Mouse (Mus musculus) CH12.LX (cell line): Measurements from ENCODE around the gene Rabgap1l. TPM values are rescaled to one million over a fixed set of nuclear protein-coding genes. Genes with fewer than 3 reads are reported as not detected.
A peak's percentile ranks its signal among the peaks of the same experiment; 100 is the strongest.

Experiments
- DNase-seq: peaks from one replicate; pipeline ENCODE4 v3.0.0-alpha.2; 2013; ENCODE audit errors: extremely low read depth
- H3K27ac ChIP-seq: 2 replicates; pipeline ENCODE4 v1.5.1; 2012; ENCODE audit warnings: low read depth, mild to moderate bottlenecking, control low read depth, moderate library complexity; ENCODE audit not compliant: insufficient read depth
- H3K27me3 ChIP-seq: replicated peaks from 2 replicates; pipeline ENCODE3; 2012; ENCODE audit warnings: inconsistent platforms
- H3K36me3 ChIP-seq, 2 experiments: replicated peaks in 1 of 2; 2 replicates each; pipeline versions ENCODE3 to v1.6.1; 2012; ENCODE audit warnings: inconsistent platforms in 1 of 2, low read length in 1 of 2, mild to moderate bottlenecking in 1 of 2, mixed read lengths in 1 of 2, moderate library complexity in 1 of 2; ENCODE audit not compliant: control insufficient read depth in 1 of 2, insufficient read depth in 1 of 2
- H3K4me1 ChIP-seq, 2 experiments: 2 replicates each; pipeline ENCODE4 v1.6.1; 2012; ENCODE audit warnings: inconsistent platforms in 1 of 2, moderate library complexity in 1 of 2; ENCODE audit not compliant: insufficient read depth in 2 of 2, control insufficient read depth in 1 of 2
- H3K4me2 ChIP-seq: 2 replicates; pipeline ENCODE4 v1.6.1; 2012; ENCODE audit warnings: low read depth, mild to moderate bottlenecking, control low read depth; ENCODE audit not compliant: poor library complexity, insufficient read depth, severe bottlenecking
- H3K4me3 ChIP-seq, 3 experiments: fragments of 150-350 bp in 1 of 3; sonication (generic) in 1 of 3; replicated peaks in 1 of 3; 2 replicates each; pipeline versions ENCODE3 to v1.5.1; 2011 to 2012; ENCODE audit warnings: low read depth in 2 of 3, low read length in 2 of 3, mild to moderate bottlenecking in 2 of 3, moderate library complexity in 2 of 3, control low read depth in 1 of 3, improper control_type of control experiment in 1 of 3, inconsistent platforms in 1 of 3, mixed read lengths in 1 of 3; ENCODE audit not compliant: poor library complexity in 1 of 3
- H3K79me2 ChIP-seq: replicated peaks from 2 replicates; pipeline ENCODE4 v1.6.1; 2012; ENCODE audit warnings: mild to moderate bottlenecking, moderate library complexity; ENCODE audit not compliant: control insufficient read depth, poor library complexity, insufficient read depth, severe bottlenecking; ENCODE audit errors: extremely low read depth
- H3K9ac ChIP-seq: 2 replicates; pipeline ENCODE4 v1.6.1; 2012; ENCODE audit warnings: low read depth, mild to moderate bottlenecking, control low read depth, moderate library complexity; ENCODE audit not compliant: insufficient read depth
- H3K9me3 ChIP-seq: replicated peaks from 2 replicates; pipeline ENCODE3; 2012; ENCODE audit warnings: low read length, inconsistent platforms, mixed read lengths
- BHLHE40 ChIP-seq: IDR thresholded peaks from 2 replicates; pipeline ENCODE4 v1.6.1; 2011; ENCODE audit warnings: mild to moderate bottlenecking, low read depth, low read length, improper control_type of control experiment
- CHD1 ChIP-seq: IDR thresholded peaks from 2 replicates; pipeline ENCODE4 v1.6.1; 2012; ENCODE audit warnings: low read depth, low read length, improper control_type of control experiment, inconsistent platforms
- CHD2 ChIP-seq: IDR thresholded peaks from 2 replicates; pipeline ENCODE4 v1.6.1; 2011; ENCODE audit warnings: low read length, improper control_type of control experiment
- CTCF ChIP-seq, 2 experiments: IDR thresholded peaks in 1 of 2; conservative IDR thresholded peaks in 1 of 2; 2 replicates each; pipeline ENCODE4 v1.5.1; 2011 to 2012; ENCODE audit warnings: low read depth in 2 of 2, low read length in 2 of 2, improper control_type of control experiment in 1 of 2, inconsistent platforms in 1 of 2, mild to moderate bottlenecking in 1 of 2, moderate library complexity in 1 of 2
- ETS1 ChIP-seq: conservative IDR thresholded peaks from 2 replicates; pipeline ENCODE4 v1.6.1; 2012; ENCODE audit warnings: low read depth, mild to moderate bottlenecking, inconsistent platforms, low read length, improper control_type of control experiment, moderate library complexity
- GABPA ChIP-seq: IDR thresholded peaks from 2 replicates; pipeline ENCODE4 v1.6.1; 2012; ENCODE audit warnings: low read depth, low read length, improper control_type of control experiment, inconsistent platforms; ENCODE audit not compliant: insufficient replicate concordance
- HCFC1 ChIP-seq: IDR thresholded peaks from 2 replicates; pipeline ENCODE4 v1.6.1; 2012; ENCODE audit warnings: low read depth, mild to moderate bottlenecking, inconsistent platforms, low read length, improper control_type of control experiment
- IRF4 ChIP-seq: IDR thresholded peaks from 2 replicates; pipeline ENCODE4 v1.6.1; 2014; ENCODE audit warnings: low read depth, mild to moderate bottlenecking, inconsistent platforms, low read length, improper control_type of control experiment
- MEF2A ChIP-seq: IDR thresholded peaks from 2 replicates; pipeline ENCODE4 v1.6.1; 2014; ENCODE audit warnings: low read depth, mild to moderate bottlenecking, inconsistent platforms, low read length, improper control_type of control experiment, borderline replicate concordance
- NELFE ChIP-seq: IDR thresholded peaks from 2 replicates; pipeline ENCODE4 v1.6.1; 2011; ENCODE audit warnings: low read depth, low read length, improper control_type of control experiment
- NRF1 ChIP-seq: IDR thresholded peaks from 2 replicates; pipeline ENCODE4 v1.6.1; 2014; ENCODE audit warnings: low read depth, mild to moderate bottlenecking, inconsistent platforms, low read length, improper control_type of control experiment, moderate library complexity
- RCOR1 ChIP-seq: conservative IDR thresholded peaks from 2 replicates; pipeline ENCODE4 v1.6.1; 2012; ENCODE audit warnings: low read depth, mild to moderate bottlenecking, inconsistent platforms, low read length, improper control_type of control experiment
- SIN3A ChIP-seq: IDR thresholded peaks from 2 replicates; pipeline ENCODE4 v1.6.1; 2012; ENCODE audit warnings: low read length, improper control_type of control experiment, inconsistent platforms
- SMC3 ChIP-seq: IDR thresholded peaks from 2 replicates; pipeline ENCODE4 v1.6.1; 2011; ENCODE audit warnings: low read depth, low read length, improper control_type of control experiment
- TBP ChIP-seq: conservative IDR thresholded peaks from 2 replicates; pipeline ENCODE4 v1.6.1; 2011; ENCODE audit warnings: low read depth, low read length, improper control_type of control experiment
- UBTF ChIP-seq: IDR thresholded peaks from 2 replicates; pipeline ENCODE4 v1.6.1; 2012; ENCODE audit warnings: low read depth, mild to moderate bottlenecking, inconsistent platforms, low read length, improper control_type of control experiment, moderate library complexity
- USF1 ChIP-seq: IDR thresholded peaks from 2 replicates; pipeline ENCODE4 v1.6.1; 2014; ENCODE audit warnings: low read depth, mild to moderate bottlenecking, inconsistent platforms, low read length, improper control_type of control experiment
- USF2 ChIP-seq: conservative IDR thresholded peaks from 2 replicates; pipeline ENCODE4 v1.6.1; 2011; ENCODE audit warnings: low read depth, low read length, improper control_type of control experiment
- ZC3H11A ChIP-seq: IDR thresholded peaks from 2 replicates; pipeline ENCODE4 v1.6.1; 2012; ENCODE audit warnings: low read depth, mild to moderate bottlenecking, inconsistent platforms, low read length, improper control_type of control experiment
- ZMIZ1 ChIP-seq: IDR thresholded peaks from 2 replicates; pipeline ENCODE4 v1.6.1; 2012; ENCODE audit warnings: low read depth, mild to moderate bottlenecking, inconsistent platforms, low read length, improper control_type of control experiment
- dilution Hi-C: fragments of 300-500 bp; cut with MboI; formaldehyde crosslinking; loops from 2 replicates; pipeline ENCODE4 v1.14.3; 2020; ENCODE audit warnings: low sequenced_read_pairs; ENCODE audit not compliant: extremely low pct_unique_long_range_greater_than_20kb, extremely low pct_ligation_motif_present
- in situ Hi-C: fragments of 300-500 bp; cut with MboI; formaldehyde crosslinking; loops from 3 replicates; pipeline ENCODE4 v1.14.3; 2019; ENCODE audit warnings: low sequenced_read_pairs, low pct_ligation_motif_present, low pct_unique_long_range_greater_than_20kb, mixed read lengths
- polyA plus RNA-seq: library from polyadenylated mRNA; unstranded; fragments of >175 nt; gene quantifications from 2 replicates; pipeline ENCODE4 v1.2.1, GENCODE M21; 2012; ENCODE audit warnings: low read depth; ENCODE audit not compliant: insufficient read length
- total RNA-seq, 2 experiments: library from RNA; depleted of rRNA; stranded (reverse); fragments of 300-350 nt in 1 of 2; fragments of >200 nt in 1 of 2; gene quantifications; 2 replicates each; pipeline ENCODE4 v1.2.3; 2012 to 2014

Rabgap1l gene
- total and polyA plus RNA-seq, 3 experiments, result 84.0 to 109 (median 85.6) TPM

DNA sequence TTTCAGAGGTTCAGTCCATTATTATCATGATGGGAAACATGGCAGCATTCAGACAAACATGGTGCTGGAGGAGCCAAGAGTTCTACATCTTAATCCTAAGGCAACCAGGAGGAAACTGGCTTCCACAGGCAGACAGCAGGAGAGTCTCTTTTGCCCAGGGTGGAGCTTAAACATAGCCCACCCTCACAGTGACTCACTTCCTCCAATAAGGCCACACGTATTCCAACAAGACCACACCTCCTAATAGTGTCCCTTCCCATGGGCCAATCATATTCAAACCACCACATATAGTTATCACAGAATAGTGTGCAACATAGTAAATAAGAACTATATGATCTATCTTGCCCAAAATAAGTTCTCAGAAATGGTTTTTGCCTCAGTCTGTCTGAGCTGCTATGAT, 41.4 kb upstream of the Rabgap1l start:
- DNase-seq, result no peak
- dilution Hi-C loops, result no loop called here
- no peak for TF ChIP-seq USF1

DNA sequence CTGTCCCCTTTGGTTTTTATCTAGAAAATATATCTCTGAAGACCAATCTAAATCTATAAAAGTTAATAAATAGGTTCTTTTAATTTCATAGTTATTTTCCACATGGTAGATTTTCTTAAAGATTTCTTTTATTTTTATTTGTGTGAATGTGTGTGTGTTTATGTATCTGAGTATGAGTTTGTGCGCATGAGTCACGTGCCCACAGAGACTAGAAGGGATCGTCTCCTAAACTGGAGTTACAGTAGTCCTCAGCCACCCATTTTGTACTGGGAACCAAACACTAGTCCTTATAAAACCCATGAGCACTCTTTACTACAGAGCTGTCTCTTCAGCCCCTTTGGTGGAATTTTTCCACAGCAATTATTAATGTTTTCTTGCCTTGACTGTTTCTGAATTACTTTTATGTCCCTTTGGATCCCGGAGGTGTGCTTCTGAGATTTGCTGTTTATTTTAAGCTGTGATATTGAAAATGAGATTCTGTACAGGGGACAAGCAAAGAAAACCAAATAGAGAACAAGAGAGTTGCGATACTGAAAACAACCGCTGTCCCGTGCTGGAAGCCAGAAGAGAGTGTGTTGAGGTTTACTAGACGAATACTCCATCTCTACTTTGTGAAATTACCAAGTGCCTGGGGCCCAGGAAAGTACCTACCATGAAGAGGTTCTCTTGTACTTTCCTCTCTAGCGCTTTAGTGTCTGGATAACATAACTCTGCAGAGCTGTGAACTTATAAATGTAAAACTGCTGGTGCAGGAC, 39.4 kb upstream of the Rabgap1l start:
- TF ChIP-seq NRF1, result no peak
- 0 out of 2 replicates have a peak, but pooled peaks have one; percentile 23 for TF ChIP-seq IRF4
- TF ChIP-seq ZC3H11A, result no peak
- peak; percentile 64 for TF ChIP-seq USF2
- TF ChIP-seq SMC3, result no peak
- TF ChIP-seq NELFE, result no peak
- no peak for TF ChIP-seq GABPA
- TF ChIP-seq CHD1, result no peak
- no peak for TF ChIP-seq MEF2A
- no peak for TF ChIP-seq TBP
- no peak for TF ChIP-seq SIN3A
- no peak for TF ChIP-seq UBTF
- 0 out of 2 replicates have a peak, but pooled peaks have one; percentile 28 for TF ChIP-seq ETS1
- no peak for TF ChIP-seq ZMIZ1
- TF ChIP-seq USF1, result peak; percentile 65
- peak; percentile 91 for TF ChIP-seq BHLHE40
- TF ChIP-seq CHD2, result no peak
- no peak for TF ChIP-seq RCOR1
- TF ChIP-seq HCFC1, result no peak; the same call in 1 of the 2 replicates
- TF ChIP-seq CTCF (conservative IDR thresholded peaks at IDR 0.05 in 1 of 2, IDR thresholded peaks at IDR 0.05 in 1 of 2; ENCODE audit: low read depth in 2 of 2, low read length in 2 of 2), result 0 out of 4 replicates have a peak, but pooled peaks of 1 of the 2 experiments have one; percentile 4
- H3K9ac ChIP-seq, result peak overlapping the region; percentile 47
- H3K4me2 ChIP-seq, result peak overlapping the region; percentile 39
- no peaks in the 10 kb centered on the region for H3K36me3 ChIP-seq
- H3K9me3 ChIP-seq, result no peaks in the 10 kb centered on the region
- no peaks in the 10 kb centered on the region for H3K79me2 ChIP-seq
- DNase-seq, result peak; percentile 43
- in situ Hi-C loops, result loop anchor here (5.0 kb wide), 1 partner anchor 35 kb away; no protein-coding TSS in a partner anchor
- H3K4me3 ChIP-seq, result peak overlapping the region in 1 of 3 experiments; percentile 32
- H3K4me1 ChIP-seq, result peaks cover 0 to 40% of the 10 kb centered on the region in 2 experiments; a peak in 2 of 4 replicates
- peak overlapping the region; percentile 45; the same call in 1 of the 2 replicates for H3K27ac ChIP-seq
- dilution Hi-C loops, result no loop called here
- no peaks in the 10 kb centered on the region for H3K27me3 ChIP-seq

More for the DNA sequence above, 41.4 kb upstream of the Rabgap1l start:
- Histone ChIP-seq H3K36me3 (no peaks in the 10 kb centered on the region), H3K4me2 (no peak overlapping the region), H3K9me3 (no peaks in the 10 kb centered on the region), H3K27ac (no peak overlapping the region), H3K27me3 (no peaks in the 10 kb centered on the region), H3K4me1 (peaks cover 0 to 32% of the 10 kb centered on the region in 2 experiments; a peak in 2 of 4 replicates), H3K79me2 (no peaks in the 10 kb centered on the region), H3K4me3 (no peak overlapping the region), H3K9ac (no peak overlapping the region)
- in situ Hi-C loops, result loop anchor here (5.0 kb wide), 1 partner anchor 37 kb away; no protein-coding TSS in a partner anchor
